ENCODE assay signal across 16 mouse cellular contexts in the genomic region with DNA sequence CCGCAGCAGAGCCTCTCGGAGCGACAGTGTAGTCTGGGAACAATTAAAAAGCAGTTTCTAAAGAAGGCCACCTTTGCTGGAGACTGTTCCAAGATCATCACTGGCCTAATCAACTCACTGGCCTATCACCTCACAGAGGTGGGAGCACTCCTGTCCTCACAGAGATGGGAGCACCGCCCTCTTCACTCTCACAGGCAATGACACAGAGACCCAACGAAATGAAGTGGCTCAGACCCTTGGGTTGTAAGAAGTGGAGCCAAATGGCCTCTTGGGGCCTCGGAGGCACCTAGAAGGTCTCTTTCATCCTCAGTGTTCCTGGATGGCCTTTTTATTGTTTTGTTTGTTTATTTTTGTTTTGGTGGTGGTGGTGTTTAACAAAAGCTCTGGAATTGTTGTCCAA. TPM values are rescaled to one million over a fixed set of nuclear protein-coding genes. Genes with fewer than 3 reads are reported as not detected.
A peak's percentile ranks its signal among the peaks of the same experiment; 100 is the strongest.
DNase-seq lines count a peak whose midpoint lies in the region; ATAC-seq and TF ChIP-seq lines count a peak whose summit lies in the region.
"Had no signal": no experiment of that assay in that cellular context is flagged by ENCODE, and none has a peak within 500 bp of the region (broad histone marks: within the 10 kb centered on the region; RNA-seq: fewer than 3 reads in every experiment).

No protein-coding gene starts in this region.

- H3K4me3 ChIP-seq in heart, adult 2 months: no peak overlapping the region
- no peak overlapping the region for H3K4me3 ChIP-seq in lung, embryonic 15.5 days
- no peak overlapping the region for H3K4me3 ChIP-seq in intestine, postnatal 0 days (ENCODE audit: low read depth, low read length)
- H3K4me3 ChIP-seq: heart, embryonic 12.5 days; hindbrain, embryonic 12.5 days; midbrain, embryonic 12.5 days had no signal

- H3K9me3 ChIP-seq in lung, embryonic 15.5 days: no peaks in the 10 kb centered on the region
- H3K9me3 ChIP-seq in intestine, postnatal 0 days (ENCODE audit: control insufficient read depth): no peaks in the 10 kb centered on the region
- H3K9me3 ChIP-seq: G1E; heart, embryonic 12.5 days; hindbrain, embryonic 12.5 days; midbrain, embryonic 12.5 days had no signal

- H3K79me2 ChIP-seq in heart, adult 2 months (replicated peaks; ENCODE audit: control insufficient read depth, insufficient read depth, low read length): no peaks in the 10 kb centered on the region

- peaks cover 25% of the 10 kb centered on the region for H3K4me1 ChIP-seq in heart, adult 2 months (ENCODE audit: control insufficient read depth, insufficient read depth, low read length)
- peaks cover 67% of the 10 kb centered on the region for H3K4me1 ChIP-seq in lung, embryonic 15.5 days
- peaks cover 21% of the 10 kb centered on the region for H3K4me1 ChIP-seq in intestine, postnatal 0 days (replicated peaks; ENCODE audit: control insufficient read depth, insufficient read depth, low read length)

- peak overlapping the region; percentile 93 for H3K27ac ChIP-seq in heart, adult 2 months
- peak overlapping the region; percentile 83 for H3K27ac ChIP-seq in lung, embryonic 15.5 days
- H3K27ac ChIP-seq in intestine, postnatal 0 days (ENCODE audit: low read depth, low read length): 0 out of 2 replicates have a peak overlapping the region, but pooled peaks have one; percentile 64
- H3K27ac ChIP-seq: macrophage; midbrain, embryonic 12.5 days had no signal

- H3K27me3 ChIP-seq in heart, adult 2 months (ENCODE audit: control insufficient read depth, insufficient read depth, low read length): no peaks in the 10 kb centered on the region
- H3K27me3 ChIP-seq in lung, embryonic 15.5 days: 0 out of 2 replicates have a peak, but pooled peaks cover 4% of the 10 kb centered on the region
- H3K27me3 ChIP-seq in intestine, postnatal 0 days (replicated peaks; ENCODE audit: control insufficient read depth, insufficient read depth, low read length): no peaks in the 10 kb centered on the region
- H3K27me3 ChIP-seq: heart, embryonic 12.5 days; hindbrain, embryonic 12.5 days had no signal

- no peak for TF ChIP-seq CTCF in heart, adult 2 months (IDR thresholded peaks at IDR 0.05)
- TF ChIP-seq CTCF in intestine, postnatal 0 days (IDR thresholded peaks at IDR 0.05; ENCODE audit: low read depth): no peak

- TF ChIP-seq POLR2A in heart, adult 2 months (IDR thresholded peaks at IDR 0.05; ENCODE audit: insufficient read depth, low read depth, low read length): no peak

- H3K4me2 ChIP-seq in lung, embryonic 15.5 days: no peak overlapping the region
- no peak overlapping the region for H3K4me2 ChIP-seq in intestine, postnatal 0 days (replicated peaks; ENCODE audit: low read depth)
- H3K4me2 ChIP-seq: heart, embryonic 12.5 days; hindbrain, embryonic 12.5 days; midbrain, embryonic 12.5 days had no signal

- ATAC-seq in lung, embryonic 15.5 days (ENCODE audit: borderline replicate concordance, extremely low read depth, low FRiP score, low TSS enrichment): no peak
- ATAC-seq in intestine, postnatal 0 days: no peak

- DNase-seq in heart, adult 2 months: no peak
- DNase-seq in heart, postnatal 4 days: no peak
- DNase-seq in lung, postnatal 25 days (ENCODE audit: low spot score): no peak
- no peak for DNase-seq in testis, postnatal 14 days (ENCODE audit: low spot score)
- no peak for DNase-seq in MN1 (ENCODE audit: low spot score)
- no peak for DNase-seq in yolk sac, embryonic 10.5 days (ENCODE audit: low spot score)
- DNase-seq: cerebellum, postnatal 10 days; gastrocnemius, postnatal 25 days; right cerebral cortex, postnatal 14 days had no signal

- intact Hi-C loops in heart, adult 2 months (cut with DNase I): no loop called here

- H3K9ac ChIP-seq in heart, adult 2 months (ENCODE audit: low read depth, low read length): no peak overlapping the region
- H3K9ac ChIP-seq in lung, embryonic 15.5 days: no peak overlapping the region
- H3K9ac ChIP-seq in intestine, postnatal 0 days (ENCODE audit: low read depth, low read length): no peak overlapping the region
- H3K9ac ChIP-seq: hindbrain, embryonic 12.5 days; midbrain, embryonic 12.5 days had no signal

- no peaks in the 10 kb centered on the region for H3K36me3 ChIP-seq in heart, adult 2 months (ENCODE audit: control insufficient read depth, insufficient read depth, low read length)
- no peaks in the 10 kb centered on the region for H3K36me3 ChIP-seq in lung, embryonic 15.5 days
- H3K36me3 ChIP-seq in intestine, postnatal 0 days (ENCODE audit: control insufficient read depth, insufficient read depth): no peaks in the 10 kb centered on the region
- H3K36me3 ChIP-seq: G1E; heart, embryonic 12.5 days; hindbrain, embryonic 12.5 days; midbrain, embryonic 12.5 days had no signal

- no peak for TF ChIP-seq EP300 in heart, adult 2 months (IDR thresholded peaks at IDR 0.05; ENCODE audit: insufficient read depth, low read depth, low read length)

- WGBS in heart, adult 2 months: 86% methylated on average over 6 of the region's 6 CpGs
- 79% methylated on average over 6 of the region's 6 CpGs for WGBS in lung, embryonic 15.5 days
- WGBS in intestine, postnatal 0 days: 89% methylated on average over 6 of the region's 6 CpGs

RNA-seq across cellular contexts. Expression of a gene that starts 9.8 kb away (rescaled TPM):
- total RNA-seq in heart, adult 2 months (2021): 10 to 100 TPM; 56.5 to 59.8 TPM
- 74.7 and 113 TPM in 2 replicates for polyA plus RNA-seq in heart, adult 2 months (2012; rRNA removed)
- 10 to 100 TPM; 71.8 to 76.6 TPM for total RNA-seq in heart, postnatal 4 days (2021)
- 134 and 143 TPM in 2 replicates for polyA plus RNA-seq in lung, embryonic 15.5 days (2015; fragmentation: Nextera tagmentation; extraction: Ambion mirVana)
- polyA plus RNA-seq in intestine, postnatal 0 days (2015; fragmentation: Nextera tagmentation; extraction: Ambion mirVana): 76.1 and 92.4 TPM in 2 replicates

RNA-seq across cellular contexts. Expression of a gene that starts 27.8 kb away (rescaled TPM):
- total RNA-seq in heart, adult 2 months (2021): 10 to 100 TPM; 12.1 to 18.0 TPM
- 12.0 and 13.2 TPM in 2 replicates for polyA plus RNA-seq in heart, adult 2 months (2012; rRNA removed)
- total RNA-seq in heart, postnatal 4 days (2021): 10 to 100 TPM; 13.7 to 15.1 TPM
- 74.8 and 81.0 TPM in 2 replicates for polyA plus RNA-seq in lung, embryonic 15.5 days (2015; fragmentation: Nextera tagmentation; extraction: Ambion mirVana)
- 9.3 and 9.5 TPM in 2 replicates for polyA plus RNA-seq in intestine, postnatal 0 days (2015; fragmentation: Nextera tagmentation; extraction: Ambion mirVana)
- polyA plus RNA-seq: G1E, macrophage had no signal

RNA-seq across cellular contexts. Expression of a gene that starts 39.4 kb away (rescaled TPM):
- total RNA-seq in heart, adult 2 months (2021): 10 to 100 TPM; 14.8 to 18.2 TPM
- polyA plus RNA-seq in heart, adult 2 months (2012; rRNA removed): 8.6 and 12.1 TPM in 2 replicates
- total RNA-seq in heart, postnatal 4 days (2021): 10 to 100 TPM; 19.9 to 20.2 TPM
- 27.1 and 28.5 TPM in 2 replicates for polyA plus RNA-seq in lung, embryonic 15.5 days (2015; fragmentation: Nextera tagmentation; extraction: Ambion mirVana)
- polyA plus RNA-seq in intestine, postnatal 0 days (2015; fragmentation: Nextera tagmentation; extraction: Ambion mirVana): 19.0 and 21.5 TPM in 2 replicates

RNA-seq across cellular contexts. Expression of a gene that starts 57.0 kb away (rescaled TPM):
- total RNA-seq in heart, adult 2 months (2021): 10 to 100 TPM; 33.9 to 37.6 TPM
- 42.9 and 43.5 TPM in 2 replicates for polyA plus RNA-seq in heart, adult 2 months (2012; rRNA removed)
- 10 to 100 TPM; 54.1 to 54.2 TPM for total RNA-seq in heart, postnatal 4 days (2021)
- polyA plus RNA-seq in lung, embryonic 15.5 days (2015; fragmentation: Nextera tagmentation; extraction: Ambion mirVana): 97.7 and 104 TPM in 2 replicates
- polyA plus RNA-seq in intestine, postnatal 0 days (2015; fragmentation: Nextera tagmentation; extraction: Ambion mirVana): 110 and 111 TPM in 2 replicates
